Mouse (Mus musculus) mature B cell (primary cell): Measurements from ENCODE around the gene Epn2.
"Not testable (repeated sequence)": the region's sequence is repeated elsewhere in the genome, so short reads cannot be mapped to it uniquely, and the experiment has no call there.

Experiments
- in situ Hi-C: fragments of 300-500 bp; cut with MboI; formaldehyde crosslinking; loops from 2 replicates; pipeline ENCODE4 v1.14.3; 2019

Gene Epn2

DNA sequence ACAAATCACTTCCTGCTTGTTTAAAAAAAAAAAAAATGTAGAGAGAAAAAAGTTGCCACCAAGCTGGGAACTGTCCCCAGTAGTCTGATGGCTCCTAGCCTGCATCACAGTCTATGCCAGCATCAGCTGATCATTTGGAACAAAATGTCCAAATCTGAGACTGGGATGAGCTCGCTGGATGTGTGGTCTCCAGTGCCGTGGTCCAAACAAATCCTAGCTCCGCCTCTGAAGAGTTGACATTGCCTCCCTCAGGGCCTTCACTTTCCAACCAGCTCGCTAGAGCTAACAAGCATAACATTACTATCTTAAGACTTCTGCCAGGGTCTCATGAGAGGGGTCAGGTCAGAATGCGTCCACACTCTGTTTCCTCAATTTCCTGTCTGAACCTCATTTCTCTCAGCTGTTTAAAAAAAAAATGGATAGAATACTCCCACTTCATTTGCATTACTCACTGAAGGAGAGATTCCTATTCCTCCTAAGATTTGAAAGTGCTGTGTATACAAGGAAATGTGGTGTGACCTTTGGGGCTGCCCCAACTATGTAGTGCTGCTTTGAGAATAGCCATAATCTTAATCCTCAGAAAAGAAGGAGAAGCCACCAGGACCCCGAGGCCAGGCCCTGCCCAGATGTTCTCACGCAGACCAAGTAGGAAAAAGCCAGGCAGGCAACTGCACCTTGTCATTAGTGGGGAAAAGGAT is 11.2 kb upstream of the Epn2 start:
- in situ Hi-C loops, result no loop called here

DNA sequence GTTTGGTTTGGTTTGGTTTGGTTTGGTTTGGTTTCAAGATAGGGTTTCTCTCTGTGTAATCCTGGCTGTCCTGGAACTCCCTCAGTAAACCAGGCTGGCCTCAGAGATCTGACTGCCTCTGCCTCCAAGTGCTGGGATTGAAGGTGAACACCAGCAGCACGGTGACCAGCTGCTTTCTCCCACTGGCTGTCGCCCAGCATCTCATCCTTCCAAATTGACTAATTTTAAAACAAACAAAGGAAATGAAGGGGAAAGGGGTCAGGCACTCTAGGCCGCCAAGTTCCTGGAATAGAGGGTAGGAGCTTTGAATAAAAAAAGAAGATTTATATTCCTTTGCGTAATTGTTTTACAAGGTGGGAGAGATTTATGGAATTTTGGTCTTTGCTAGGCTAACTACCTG is 5.9 kb upstream of the Epn2 start:
- in situ Hi-C loops, result no loop called here

DNA sequence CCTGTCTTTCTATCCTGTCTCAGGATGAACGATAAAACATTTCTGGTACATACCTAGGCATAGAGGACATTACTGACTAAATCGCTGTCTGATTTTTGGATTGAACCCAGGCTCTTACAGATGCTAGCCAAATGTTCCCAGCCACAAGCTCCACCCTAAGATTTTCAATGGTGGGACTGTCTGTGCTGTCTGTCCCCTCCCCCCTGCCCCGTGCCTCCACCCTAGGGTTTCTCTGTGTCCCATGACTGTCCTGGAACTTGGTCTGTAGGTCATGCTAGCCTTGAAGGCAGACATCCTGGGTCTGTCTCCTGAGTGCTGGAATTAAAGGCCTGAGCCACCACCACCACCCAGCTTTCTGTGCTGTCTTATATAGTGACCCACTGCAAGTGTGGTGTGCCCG is 5.3 kb upstream of the Epn2 start:
- in situ Hi-C loops, result no loop called here

DNA sequence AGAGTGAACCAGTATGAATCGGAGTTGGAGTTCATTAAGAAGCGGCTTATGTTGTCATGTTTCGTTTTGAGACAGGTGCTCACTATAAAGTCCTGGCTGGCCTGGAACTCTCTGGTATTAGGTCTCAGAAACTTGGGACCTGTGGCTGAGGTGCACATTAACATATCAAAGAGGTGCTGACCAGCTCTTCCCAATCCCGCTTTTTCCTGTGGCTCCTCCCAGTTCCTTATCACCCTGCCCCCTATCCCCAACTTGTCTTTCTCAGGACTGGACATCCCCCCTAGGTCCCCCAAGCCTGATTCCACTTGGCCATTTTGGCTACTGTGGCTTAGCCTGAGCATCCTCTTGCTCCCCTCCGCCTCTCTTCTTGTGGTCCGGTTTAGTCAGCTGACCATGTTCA is 4.6 kb upstream of the Epn2 start:
- in situ Hi-C loops, result no loop called here

DNA sequence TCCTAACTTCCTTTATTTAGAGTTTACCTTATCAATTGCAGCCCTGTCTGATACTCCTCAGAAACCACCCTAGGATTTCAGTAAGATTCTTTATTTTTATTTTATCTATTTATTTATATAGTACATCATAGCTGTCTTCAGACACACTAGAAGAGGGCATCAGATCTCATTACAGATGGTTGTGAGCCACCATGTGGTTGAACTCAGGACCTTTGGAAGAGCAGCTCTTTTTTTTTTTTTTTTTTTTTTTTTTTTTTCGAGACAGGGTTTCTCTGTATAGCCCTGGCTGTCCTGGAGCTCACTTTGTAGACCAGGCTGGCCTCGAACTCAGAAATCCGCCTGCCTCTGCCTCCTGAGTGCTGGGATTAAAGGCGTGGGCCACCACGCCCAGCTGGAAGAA is 3.3 kb upstream of the Epn2 start:
- in situ Hi-C loops, result not testable (repeated sequence)

DNA sequence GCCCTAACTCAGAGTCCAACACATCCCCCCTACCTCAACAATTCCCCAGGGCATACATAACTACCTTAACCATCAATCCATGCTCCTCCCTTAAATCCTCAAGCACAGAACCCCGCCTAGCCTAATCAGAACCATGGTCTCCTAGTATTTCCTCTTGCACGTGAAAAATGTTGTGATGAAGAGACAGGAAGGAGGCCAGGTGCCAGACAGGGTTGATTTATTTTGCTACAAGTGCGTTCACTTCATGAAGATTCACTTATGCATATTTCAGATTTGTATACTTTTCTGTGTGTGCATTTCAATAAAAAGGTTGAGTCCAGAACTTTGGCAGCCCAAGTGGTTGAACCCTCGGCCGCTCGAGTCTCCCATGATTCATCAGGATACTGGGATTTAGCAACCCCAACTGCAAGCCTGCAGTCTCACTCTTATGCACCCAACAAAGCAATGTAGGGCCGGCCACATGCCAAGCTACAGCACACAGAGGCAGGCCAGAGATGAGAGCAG is 443 bp upstream of the Epn2 start:
- in situ Hi-C loops, result no loop called here

DNA sequence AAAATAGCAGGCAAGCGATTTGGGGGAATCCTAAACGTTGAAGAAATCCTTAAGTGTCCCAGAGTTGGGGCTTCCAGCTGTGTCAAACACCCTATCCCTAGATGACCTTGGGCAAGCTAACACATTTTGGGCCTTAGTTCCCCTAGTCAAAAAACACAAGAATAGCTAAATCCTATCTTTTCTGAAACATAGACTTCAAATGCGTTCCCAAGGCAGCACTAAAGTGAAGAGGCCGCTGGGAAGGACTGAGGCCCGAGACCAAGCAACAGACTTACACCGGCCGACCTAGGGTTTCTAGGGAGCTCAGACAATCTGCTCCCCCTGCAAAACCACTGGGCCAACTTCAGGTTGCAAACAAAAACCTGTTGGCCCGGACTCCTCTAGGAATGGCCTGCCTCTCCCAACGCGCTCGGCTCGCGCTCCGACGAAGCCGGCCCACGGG is 925 bp downstream of the Epn2 start:
- in situ Hi-C loops, result no loop called here

DNA sequence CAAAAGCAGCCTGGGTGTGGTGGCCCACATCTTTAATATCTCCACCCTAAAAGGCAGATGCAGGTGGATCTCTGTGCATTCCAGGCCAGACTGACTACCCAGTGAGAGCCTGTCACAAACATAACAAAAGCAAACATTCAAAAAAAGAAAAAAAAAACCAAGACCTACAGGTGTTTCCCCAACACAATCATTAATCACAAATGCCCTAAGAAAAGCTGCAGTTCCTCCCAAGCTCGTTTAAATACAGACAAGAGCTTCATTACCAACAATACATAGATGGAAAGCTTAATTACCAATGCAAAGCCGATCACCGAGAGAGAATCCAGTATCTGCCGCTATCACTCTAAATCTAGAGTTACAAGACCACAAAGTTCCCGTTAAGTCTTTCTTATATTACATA is 1.5 kb downstream of the Epn2 start:
- in situ Hi-C loops, result no loop called here

DNA sequence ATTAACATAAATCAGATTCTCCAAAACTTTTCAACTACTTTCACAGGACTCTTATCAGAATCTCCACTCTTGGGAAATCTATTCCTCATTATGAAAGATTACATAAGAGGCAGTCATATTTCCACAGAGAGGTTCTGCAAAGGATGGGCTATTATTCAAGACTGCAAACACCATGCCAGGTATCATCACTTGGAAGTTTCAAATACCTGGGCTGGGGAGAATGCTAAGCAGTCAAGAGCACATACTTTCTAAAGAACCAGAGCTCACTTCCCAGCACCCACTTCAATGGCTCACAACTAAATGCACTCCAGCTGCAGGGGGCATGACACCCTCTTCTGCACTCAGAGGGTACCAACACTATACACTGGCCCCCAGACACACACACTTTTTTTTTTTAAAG is 2.1 kb downstream of the Epn2 start:
- in situ Hi-C loops, result no loop called here

DNA sequence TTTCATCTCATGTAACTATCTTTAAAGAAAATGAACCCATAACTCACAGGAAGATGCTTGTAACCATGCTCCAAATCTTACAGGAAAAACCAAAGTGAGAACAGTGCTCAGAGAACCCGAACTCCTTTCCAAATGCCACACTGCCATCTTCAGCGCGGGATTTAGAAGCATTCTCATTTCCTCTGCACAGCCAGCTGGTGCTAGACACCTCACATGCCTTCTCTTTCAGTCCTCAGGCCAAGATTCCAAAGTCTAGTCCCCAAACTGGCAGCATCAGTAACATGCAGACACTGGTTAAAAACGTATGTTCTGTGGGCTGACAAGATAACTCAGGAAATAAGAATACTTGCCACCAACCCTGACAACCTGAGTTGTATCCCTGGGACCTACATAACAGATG is 6.2 kb downstream of the Epn2 start:
- in situ Hi-C loops, result no loop called here

DNA sequence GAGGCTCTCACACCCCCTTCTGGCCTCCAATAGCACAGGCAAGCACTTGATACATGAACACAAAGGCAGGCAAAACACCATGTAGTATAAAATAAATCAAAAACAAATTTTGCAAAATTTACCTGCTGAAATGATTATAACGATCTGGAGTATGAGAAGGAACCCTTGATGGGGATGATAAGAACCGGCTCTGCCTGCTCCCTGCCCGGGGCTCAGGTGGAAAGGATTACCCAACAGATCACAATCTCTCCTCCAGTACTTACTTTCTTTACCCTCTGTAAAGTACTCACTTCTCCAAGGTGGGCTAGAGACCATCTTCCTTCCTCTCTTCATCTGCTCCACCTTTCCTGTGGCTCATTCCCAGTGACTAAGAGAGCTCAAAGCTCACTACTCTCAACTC is 8.3 kb downstream of the Epn2 start:
- in situ Hi-C loops, result no loop called here

DNA sequence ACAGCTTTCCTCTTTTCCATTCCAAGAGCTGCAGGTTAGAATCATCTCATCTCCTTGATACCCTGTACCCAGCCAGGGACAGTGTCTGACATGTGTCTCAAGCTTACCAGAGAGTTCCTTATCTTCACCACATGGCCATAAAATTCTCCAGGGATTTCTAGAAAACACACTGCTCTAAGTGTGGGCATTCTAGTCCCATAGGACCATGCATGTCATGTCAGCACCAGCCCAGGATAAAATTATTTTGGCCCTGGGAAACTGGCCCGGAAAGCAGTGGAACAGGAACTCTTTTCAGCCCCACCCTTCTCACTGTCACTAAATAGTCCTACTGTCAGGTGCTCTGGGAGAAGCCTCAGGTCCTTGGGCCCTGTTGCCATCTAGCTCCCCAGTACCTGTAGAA is 9.8 kb downstream of the Epn2 start:
- in situ Hi-C loops, result no loop called here

DNA sequence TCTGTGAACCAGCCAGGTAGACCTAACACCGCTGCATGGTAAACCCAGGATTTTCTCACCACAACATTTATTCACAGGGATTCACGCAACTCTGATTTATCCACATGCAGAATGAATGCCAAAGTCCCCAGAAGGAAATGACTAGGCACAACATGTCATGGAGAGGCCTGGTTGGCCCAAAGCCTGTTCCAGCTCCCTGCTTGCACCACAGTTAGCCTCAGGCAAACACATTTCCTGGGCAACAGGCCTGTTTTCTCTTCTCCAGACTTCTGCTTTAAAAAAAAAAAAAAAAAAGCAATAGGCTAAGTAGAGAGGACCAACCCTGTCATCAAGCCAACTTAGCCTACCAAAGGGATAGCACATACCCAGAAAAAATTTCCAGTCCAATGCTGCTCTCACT is 14.9 kb downstream of the Epn2 start:
- in situ Hi-C loops, result no loop called here

DNA sequence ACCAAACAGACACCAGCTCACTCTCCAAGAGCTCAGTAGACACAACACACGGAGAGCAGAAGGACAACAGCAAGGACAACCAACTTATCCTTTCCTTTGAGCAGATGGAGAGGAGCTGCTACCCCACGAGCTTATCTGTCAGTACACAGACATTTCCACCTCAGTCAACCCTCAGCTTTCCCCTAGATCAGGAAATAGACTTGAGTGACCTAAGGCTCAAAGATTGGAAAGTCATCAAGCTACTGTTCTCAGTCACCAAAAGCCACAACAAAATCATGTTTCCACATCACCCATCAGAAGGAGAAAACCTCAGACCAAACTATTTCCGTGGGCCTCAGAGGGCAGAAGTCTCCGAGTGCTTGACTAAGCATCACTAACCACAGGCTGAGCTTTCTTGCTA is 15.5 kb downstream of the Epn2 start:
- in situ Hi-C loops, result no loop called here

DNA sequence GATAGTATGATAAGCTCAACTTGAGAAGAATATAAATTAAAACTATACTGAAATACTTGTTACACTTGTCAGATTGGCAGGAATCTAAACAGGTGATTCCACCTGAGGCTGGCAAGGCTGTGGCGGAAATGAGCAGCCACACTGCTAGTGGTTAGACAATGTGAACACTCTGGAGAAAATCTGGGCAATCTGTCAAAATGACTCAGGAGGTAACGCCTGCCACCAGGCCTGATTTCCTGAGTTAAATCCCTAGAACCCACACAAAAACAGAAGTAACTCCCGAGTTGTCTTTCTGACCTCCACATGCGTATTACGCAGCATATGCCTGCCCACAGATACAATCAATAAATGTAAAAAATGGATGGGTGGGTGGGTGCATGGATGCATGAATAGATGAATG is 17.1 kb downstream of the Epn2 start:
- in situ Hi-C loops, result no loop called here

DNA sequence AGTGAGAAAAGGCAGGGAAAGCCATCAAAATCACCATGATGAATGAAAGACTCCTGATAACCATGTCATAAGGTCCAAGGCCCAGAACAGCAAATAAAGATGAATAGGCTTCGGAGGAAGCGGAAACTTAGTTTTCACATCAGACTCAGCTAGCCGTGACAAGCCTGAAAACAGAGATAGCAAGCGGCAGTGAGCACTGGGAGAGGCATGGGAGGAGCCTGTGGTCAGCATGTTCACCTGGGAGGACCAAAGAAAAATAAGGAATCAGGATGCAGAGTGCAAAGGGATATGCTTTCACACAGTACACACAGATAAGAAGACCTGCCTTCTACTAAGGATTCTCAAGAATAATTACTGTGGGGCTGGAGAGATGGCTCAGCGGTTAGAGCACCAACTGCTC is 19.9 kb downstream of the Epn2 start:
- in situ Hi-C loops, result no loop called here

DNA sequence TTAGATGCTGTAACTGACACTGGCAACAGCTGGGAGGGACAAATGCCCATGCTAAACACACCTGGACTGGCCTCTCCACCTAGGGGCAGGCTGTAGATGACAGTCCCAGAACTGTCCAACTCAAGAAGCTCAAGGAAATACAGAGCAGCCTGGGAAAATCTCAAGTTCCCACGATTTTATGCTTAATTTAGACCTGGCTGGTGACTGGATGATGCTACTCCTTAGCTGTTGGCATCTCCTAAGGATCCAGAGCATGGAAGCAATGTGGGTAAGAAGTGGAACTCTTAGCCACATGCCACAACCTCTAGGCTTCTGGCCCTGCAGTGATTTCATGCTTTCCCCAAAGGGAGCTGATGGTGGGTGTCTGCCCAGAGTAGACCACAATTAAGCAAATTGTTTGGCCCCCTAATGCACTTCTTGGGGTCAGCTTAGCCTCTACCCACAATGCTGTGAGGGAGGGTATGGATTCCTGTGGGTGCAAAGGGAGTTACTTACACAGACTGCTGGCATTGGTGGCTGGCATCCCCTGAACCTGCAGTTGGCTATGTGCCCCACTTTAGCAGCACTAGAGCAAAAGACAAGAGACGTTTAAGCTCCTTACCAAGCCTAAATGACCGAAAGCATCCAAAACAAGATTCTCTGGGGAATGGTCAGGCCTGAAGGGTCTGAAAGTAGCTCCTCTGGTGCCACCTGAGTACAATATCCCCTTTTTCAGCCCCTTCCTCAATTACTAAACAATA is 26.3 kb downstream of the Epn2 start:
- in situ Hi-C loops, result no loop called here

DNA sequence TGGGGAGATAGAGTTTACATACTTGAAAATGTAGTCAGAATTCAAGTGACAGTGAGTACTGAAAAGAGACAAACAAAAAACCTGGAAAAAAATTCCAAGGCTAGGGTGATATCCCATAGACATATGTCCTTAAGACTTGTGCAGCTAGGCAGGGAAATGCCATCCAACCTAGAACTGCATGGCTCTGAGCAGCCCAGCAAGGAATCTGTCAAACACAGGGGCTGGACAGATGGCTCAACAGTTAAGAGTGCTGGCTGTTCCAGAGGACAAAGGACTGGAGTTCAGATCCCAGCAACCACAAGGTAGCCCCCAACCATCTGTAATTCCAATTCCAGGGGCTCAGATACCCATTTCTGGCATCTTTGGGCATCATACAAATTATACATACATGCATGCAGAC is 28.9 kb downstream of the Epn2 start:
- in situ Hi-C loops, result no loop called here

DNA sequence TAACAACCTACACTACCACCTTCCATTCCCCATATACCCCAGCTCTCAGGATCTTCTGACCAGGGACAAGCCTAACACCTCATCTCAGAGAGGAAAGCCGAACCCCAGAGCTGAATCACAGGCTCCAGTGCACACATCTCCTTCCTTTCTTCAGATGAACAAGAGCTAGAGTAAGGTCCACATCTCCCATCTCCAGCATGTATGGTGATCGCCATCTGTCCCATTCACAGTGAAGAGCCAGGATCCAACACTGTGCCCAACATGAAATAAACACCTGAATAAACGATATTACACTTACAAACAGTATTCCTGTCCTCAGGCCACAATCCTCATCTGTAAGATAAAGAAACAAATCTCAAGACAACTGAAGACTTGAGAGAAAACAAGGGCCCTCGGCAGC is 31.8 kb downstream of the Epn2 start:
- in situ Hi-C loops, result no loop called here

DNA sequence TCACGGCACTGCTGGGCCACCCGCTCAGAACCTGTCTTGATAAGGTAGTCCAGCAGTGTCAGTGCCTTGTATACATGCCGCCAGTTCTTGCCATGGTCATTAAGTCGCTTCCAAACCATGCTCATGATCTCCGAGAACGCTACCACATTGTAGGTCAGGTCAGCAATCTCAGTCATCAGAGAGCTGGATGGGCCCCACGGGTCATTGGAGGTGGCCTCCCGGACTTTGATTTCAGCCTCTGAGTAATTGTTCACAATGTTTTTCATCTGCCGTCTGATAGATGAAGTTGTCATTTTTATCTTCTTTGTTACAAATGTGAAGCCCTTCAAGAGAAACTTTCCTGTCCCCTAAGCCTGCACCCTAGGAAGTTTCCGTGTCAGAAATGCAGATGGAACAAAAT is 33.0 kb downstream of the Epn2 start:
- in situ Hi-C loops, result no loop called here

DNA sequence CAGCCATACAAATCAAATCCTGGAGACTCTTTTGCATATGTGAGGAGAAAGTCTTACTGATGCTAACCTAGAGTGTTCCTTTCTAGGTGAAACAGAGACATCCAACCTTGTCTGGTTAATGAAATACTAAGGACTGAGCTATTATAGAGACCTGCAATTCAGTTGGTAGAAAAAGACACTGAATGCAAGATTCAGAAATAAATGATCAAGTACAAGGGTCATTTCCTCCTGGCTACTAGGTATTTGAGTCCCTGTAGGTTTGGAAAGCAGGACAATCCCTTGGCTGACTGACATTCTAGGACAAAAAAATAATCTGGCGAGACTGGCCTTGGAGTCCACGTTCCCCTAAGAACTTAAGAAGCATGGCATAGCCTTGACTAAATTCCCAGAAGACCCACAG is 33.9 kb downstream of the Epn2 start:
- in situ Hi-C loops, result no loop called here

DNA sequence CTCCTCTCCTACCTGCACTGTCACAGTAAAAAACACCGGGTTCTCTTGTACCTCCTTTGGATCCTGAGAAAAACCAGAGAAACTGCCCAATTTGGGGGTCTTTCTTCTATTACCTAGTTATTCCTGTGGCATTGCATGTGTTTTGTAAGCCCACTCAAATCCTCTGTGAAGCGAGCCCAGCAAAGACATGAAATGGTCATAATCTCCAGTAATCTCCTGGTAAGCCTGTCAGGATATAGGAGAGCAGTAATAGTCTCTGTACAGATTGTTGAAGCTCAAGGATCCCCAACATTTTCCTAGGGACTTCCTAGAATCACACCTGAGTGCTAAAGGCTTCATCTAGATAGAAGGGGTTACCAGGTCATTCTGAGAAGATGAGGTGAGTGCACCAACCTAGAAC is 38.4 kb downstream of the Epn2 start:
- in situ Hi-C loops, result no loop called here

DNA sequence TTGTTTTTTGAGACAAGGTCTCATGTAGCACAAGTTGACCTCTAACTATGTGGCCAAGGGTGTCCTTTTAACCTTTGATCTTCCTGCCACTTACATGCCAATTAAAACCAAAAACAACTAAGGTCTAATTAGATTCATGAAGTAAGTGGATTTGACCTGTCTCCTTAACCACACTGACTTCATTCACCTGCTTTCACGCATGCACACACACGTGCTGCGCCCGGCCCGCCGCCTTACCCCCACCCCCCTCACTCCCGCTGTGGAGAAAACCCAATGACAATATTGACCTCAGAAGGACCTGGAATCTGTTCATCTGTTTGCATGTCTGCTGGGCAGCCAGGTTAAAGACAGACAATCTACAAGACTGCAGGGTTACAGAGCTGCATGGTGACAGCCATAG is 38.8 kb downstream of the Epn2 start:
- in situ Hi-C loops, result no loop called here

DNA sequence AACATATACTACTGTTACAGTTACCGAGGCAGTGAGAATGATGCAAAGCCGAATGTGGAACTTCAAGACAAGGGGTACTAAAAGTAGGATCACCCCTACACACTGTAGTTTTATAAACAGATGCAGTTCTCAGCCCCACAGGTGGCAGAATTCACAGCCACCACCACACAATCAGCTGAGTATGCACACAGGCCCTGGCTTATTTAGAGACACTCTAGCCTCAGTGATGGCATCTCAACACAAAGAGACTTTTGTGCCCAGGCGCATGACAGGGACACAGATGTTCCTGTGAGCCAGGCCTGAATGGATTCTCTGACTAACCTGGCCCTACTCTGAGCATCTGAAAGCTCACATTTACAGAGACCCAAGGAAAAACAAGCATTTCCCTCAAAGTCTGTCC is 42.1 kb downstream of the Epn2 start:
- in situ Hi-C loops, result no loop called here
